Mouse (Mus musculus): ENCODE measurements around the gene Pik3c2b.
A peak's percentile ranks its signal among the peaks of the same experiment; 100 is the strongest.

Pik3c2b gene

DNA sequence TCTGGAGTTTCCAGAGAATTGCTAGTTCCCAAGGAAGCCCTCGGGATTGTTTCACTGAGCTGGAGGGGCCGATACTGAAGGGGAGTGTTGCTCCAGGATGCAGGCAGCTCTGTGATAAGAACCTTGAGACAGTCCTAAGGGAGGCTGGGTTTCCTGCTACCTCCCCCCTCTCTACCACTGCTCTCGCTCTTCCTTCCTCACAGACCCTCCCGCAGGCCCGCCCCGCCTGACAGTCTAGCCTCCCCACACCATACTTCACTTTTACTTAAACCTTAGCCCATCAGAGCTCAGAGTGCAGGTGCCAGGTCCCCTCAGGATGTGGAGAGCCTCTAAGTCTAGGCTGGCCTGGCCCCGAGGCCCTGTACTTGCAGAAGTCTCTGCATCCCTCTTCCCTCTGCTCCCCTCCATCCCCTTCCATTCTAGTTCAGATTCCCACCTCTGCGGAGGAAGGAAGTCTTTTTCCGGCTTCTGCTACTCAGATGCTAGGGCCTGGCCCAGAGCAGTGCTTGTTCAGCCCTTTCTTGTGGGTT is 27.9 kb downstream of the Pik3c2b start:
- DNase-seq (ENCODE audit: low spot score in 2 of 2), result peak; percentile 70 to 86

- no peak for DNase-seq (ENCODE audit: low spot score in 2 of 2)
These were observed 29.1 kb downstream of the Pik3c2b start for GRCm38 (mm10) chr1:133074541-133074940.

DNA sequence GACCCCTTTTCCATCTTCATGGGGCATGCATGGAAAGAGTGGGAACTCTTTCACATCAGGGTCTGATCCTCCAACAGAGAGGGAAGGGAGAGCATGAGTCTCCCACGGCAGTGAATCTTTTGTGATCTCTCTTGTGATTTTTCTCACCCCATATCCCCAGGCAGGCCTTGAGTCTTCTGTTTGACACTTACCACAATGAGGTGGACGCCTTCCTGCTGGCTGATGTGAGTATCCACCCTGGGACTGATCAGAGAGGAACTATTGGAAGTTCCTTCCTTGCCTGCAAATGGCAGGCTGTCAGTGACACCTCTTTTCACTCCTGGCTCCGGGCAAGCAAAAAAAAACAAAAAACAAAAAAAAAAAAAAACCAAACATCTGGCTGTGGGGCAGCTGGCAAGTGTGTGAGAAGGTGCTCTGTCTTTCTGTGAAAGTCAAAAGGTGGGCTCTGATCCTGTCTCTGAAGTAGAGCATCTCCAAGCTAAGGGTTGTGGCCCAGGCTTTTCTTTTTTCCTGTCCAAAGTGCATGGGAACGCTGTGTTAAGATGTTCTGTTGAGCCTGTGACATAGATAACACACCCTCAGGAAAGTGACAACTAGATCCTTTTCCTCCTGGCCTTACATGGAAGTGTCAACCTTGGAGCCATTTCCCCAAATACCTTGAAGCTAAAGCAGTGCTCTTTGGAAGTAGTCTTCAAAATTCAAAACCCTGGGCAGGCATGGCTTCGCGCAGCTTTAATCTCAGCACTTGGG is 30.4 kb downstream of the Pik3c2b start:
- no peak for DNase-seq (ENCODE audit: low spot score in 2 of 2)

- peak; percentile 73 to 77 for DNase-seq (ENCODE audit: low spot score in 2 of 2)
These were observed 31.4 kb downstream of the Pik3c2b start for GRCm38 (mm10) chr1:133076681-133077514.

DNA sequence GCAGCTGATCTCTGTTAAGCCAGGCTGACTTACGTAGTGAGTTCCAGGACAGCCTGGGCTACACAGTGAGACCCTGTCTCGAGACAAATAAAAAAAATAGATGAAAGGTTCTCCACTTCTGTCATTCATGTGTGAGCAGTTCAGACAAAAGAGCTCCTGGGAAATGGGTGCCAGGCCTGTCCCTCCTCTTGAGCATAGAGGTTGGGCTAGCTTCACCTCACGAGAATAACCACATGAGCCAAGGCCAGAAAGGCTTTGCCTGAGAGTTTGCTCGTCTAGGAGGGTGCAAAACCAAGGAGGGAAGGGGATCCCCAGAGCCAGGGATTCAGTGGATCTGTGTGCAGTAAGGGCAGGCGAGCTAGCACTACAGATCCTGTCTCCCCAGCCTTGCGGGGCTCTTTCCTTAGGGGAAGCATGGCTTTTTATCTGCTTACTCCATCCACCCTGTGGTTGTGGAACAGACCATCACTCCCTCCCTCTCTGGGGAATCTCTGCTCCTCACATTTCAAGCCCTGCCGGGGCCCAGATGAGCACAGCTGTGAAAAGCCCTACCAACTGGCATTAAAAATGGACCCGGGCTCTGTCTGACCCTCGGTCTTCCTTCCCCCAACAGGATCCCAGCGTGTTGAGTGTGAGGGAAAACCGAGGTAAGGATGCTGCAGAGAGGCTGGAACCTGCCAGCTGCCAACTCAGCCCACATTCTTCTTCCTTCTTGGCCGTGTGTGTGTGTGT is 32.3 kb downstream of the Pik3c2b start:
- DNase-seq (ENCODE audit: low spot score in 2 of 2), result peak in 1 of 2 experiments; percentile 43

DNA sequence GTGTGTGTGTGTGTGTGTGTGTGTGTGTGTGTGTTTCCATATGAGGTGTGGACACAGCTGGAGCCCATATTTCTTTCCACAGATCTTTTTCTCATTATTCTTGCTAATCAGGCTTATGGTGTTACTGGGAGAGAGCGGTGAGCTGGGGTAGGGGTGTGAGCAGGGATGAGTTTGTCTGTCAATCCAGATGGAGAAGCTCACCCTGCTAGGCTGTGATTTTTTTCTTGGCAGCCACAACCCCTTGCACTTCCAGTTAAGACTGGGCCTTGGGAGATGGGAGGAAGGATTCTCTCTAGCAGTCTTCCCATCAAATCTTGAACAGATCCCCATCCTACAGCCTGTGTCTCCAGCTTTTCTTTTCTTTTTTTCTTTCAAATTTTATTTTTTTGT is 32.9 kb downstream of the Pik3c2b start:
- DNase-seq (ENCODE audit: low spot score in 2 of 2), result peak in 1 of 2 experiments; percentile 34

DNA sequence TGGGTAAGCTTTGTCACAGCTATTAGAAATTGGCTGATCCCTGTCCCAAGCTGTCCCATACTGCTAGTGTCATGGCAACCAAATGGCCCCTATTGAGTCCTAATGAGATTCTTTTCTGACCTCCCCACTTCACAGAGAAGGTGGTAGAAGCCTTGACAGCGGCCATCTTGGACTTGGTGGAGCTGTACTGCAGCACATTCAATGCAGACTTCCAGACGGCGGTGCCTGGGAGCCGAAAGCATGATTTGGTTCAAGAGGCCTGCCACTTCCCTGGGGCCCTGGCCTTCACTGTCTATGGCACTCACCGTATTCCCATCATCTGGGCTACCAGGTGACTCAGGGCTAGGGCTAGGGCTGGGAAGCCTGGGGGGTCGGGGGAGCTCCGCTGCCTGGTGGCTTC is 34.0 kb downstream of the Pik3c2b start:
- DNase-seq (ENCODE audit: low spot score in 2 of 2), result no peak

GRCm38 (mm10) chr1:133080079-133080561 is 34.7 kb downstream of the Pik3c2b start:
- no peak for DNase-seq (ENCODE audit: low spot score in 2 of 2)

- no peak for DNase-seq (ENCODE audit: low spot score in 2 of 2)
These were observed 35.2 kb downstream of the Pik3c2b start for GRCm38 (mm10) chr1:133080717-133081116.

DNA sequence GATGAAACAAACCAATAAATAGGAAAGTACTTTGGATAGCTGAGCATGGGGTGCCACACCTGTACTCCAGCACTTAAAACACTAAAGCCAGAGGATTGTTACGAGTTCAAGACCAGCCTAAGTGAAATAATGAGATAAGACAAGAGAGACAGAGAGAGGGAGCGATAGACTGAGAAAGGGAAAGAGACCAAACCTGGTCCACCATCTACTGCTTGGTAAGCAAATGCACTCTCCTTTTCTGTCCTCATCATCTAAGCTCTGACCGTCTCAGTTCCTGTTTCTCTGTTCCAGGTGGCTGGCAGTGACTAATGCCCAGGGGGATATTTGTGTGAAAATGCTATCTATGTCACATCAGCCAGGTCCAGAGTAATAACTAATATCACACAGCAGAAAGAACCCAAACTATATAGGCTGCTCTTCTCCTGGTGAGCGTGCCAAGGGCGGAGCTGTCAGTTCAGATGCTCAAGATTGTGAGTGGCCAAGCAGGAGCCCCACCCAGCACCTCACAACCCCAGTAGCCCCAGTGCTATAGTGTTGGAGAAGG is 37.6 kb downstream of the Pik3c2b start:
- no peak for DNase-seq (ENCODE audit: low spot score in 2 of 2)

GRCm38 (mm10) chr1:133083942-133084625 is 38.6 kb downstream of the Pik3c2b start:
- peak; percentile 73 to 78 for DNase-seq (ENCODE audit: low spot score in 2 of 2)

- no peak for DNase-seq (ENCODE audit: low spot score in 2 of 2)
These were observed 39.4 kb downstream of the Pik3c2b start for GRCm38 (mm10) chr1:133084708-133085416.

GRCm38 (mm10) chr1:133085417-133085742 is 39.9 kb downstream of the Pik3c2b start:
- no peak for DNase-seq (ENCODE audit: low spot score in 2 of 2)

- DNase-seq (ENCODE audit: low spot score in 2 of 2), result no peak
These were observed 41.3 kb downstream of the Pik3c2b start for GRCm38 (mm10) chr1:133086804-133087203.

DNA sequence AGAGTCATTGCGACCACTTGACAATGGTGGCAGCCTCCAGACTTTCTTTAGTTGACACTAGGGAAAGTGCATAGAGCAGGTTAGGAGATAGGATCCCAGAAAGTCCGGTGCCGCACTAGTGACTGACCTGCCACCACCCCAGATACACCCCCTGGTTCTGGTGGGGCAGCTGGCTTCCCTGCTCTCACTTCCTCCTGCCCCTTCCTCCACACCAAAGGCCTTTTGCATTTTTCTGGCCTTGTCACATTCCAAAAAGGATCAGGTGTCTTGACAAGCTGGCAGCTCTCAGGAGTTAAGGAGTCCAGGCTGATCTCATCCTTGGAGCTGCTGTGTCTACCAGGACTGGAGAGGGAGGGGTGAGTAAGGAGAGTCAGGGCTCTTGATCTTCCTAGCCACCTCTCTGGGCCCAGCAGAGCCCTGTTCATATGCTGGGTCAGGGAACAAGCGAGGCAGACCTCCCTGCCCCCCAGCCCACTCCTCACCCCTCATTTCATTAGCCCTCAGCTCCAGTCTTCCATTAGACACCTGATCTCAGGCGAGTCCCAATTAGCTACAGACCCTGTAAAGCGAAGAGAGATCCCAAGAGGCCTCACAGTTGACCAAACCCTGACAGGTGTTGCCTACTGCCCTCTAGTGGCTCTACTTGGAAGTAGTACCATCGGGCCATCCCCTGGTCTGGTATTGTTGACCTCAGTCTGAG is 41.9 kb downstream of the Pik3c2b start:
- DNase-seq (ENCODE audit: low spot score in 2 of 2), result peak; percentile 62 to 69

- no peak for DNase-seq (ENCODE audit: low spot score in 2 of 2)
These were observed 42.7 kb downstream of the Pik3c2b start for GRCm38 (mm10) chr1:133088196-133088595.

DNA sequence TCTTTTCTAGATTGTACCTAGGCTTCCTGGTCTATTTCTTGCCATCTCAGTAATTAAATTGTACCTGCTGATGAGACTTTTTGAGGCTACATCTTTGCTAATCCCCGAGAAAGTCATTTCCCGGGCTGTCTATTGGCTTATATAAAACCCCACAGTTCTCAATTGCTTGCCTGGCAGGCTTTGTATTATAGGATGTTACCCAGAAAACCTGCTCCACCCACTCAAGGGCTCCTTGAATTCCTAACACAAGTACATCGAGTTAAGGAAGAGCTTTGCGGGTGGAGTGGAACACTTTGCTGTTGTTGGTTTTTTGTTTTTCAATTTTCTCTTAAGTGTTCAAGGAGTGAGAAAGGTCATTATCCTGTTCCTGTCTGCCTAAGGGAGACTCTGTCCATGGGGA is 43.9 kb downstream of the Pik3c2b start:
- DNase-seq (ENCODE audit: low spot score in 2 of 2), result no peak

DNA sequence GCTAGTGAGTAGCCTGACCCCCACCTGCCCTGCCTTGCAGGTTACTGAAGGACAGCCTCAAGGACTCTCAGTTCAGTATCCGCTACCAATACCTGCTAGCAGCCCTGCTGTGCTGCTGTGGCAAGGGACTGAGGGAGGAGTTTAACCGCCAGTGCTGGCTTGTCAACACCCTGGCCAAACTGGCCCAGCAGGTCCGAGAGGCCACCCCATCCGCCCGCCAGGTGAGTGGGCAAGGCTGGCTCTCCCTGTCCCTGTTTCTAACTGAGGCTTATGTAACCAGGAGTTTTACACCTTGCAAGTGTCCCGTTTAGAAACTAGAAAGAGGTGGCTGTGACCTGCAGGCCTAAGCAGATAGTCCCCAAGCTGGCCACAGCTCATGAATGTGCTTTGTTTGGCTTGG is 45.2 kb downstream of the Pik3c2b start:
- DNase-seq (ENCODE audit: low spot score in 2 of 2), result no peak

- DNase-seq (ENCODE audit: low spot score in 2 of 2), result no peak
These were observed 46.0 kb downstream of the Pik3c2b start for GRCm38 (mm10) chr1:133091483-133091882.

DNA sequence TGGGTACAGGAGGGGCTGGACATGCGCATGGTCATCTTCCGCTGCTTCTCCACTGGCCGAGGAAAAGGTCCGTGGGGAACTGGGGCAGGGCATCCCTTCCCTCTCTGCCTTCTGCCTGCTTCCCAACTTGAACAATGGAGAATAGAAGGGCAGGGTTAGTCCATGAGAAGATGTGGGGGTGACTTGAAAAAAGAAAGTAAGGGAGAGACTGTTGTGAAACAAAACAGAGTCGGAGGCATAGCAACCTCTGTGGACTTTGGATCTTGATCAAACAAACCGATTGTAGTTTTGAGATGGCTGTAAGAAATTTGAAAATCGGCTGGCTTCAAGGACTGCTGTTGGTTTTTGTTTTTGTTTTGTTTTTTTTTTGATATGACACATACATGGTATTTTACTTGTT is 48.3 kb downstream of the Pik3c2b start:
- no peak for DNase-seq (ENCODE audit: low spot score in 2 of 2)
